Mouse (Mus musculus): ENCODE results near the gene Prdm12.
"Not testable (repeated sequence)": the region's sequence is repeated elsewhere in the genome, so short reads cannot be mapped to it uniquely, and the experiment has no call there.

Gene Prdm12

GRCm38 (mm10) chr2:31641929-31642328 is 2.1 kb downstream of the Prdm12 start:
- no peak for DNase-seq (ENCODE audit: low read depth, low spot score)

GRCm38 (mm10) chr2:31653971-31654853 is 14.4 kb downstream of the Prdm12 start:
- DNase-seq (ENCODE audit: low read depth, low spot score) = peak; percentile 46

GRCm38 (mm10) chr2:31654854-31655559 is 15.2 kb downstream of the Prdm12 start:
- DNase-seq (ENCODE audit: low read depth, low spot score) = peak; percentile 49

- no peak for DNase-seq (ENCODE audit: low read depth, low spot score)
These were observed 16.5 kb downstream of the Prdm12 start for GRCm38 (mm10) chr2:31656374-31656773.

GRCm38 (mm10) chr2:31662939-31663803 is 23.3 kb downstream of the Prdm12 start:
- no peak for DNase-seq (ENCODE audit: low read depth, low spot score)

- no peak for DNase-seq (ENCODE audit: low read depth, low spot score)
These were observed 24.0 kb downstream of the Prdm12 start for GRCm38 (mm10) chr2:31663804-31664180.

GRCm38 (mm10) chr2:31667332-31667731 is 27.5 kb downstream of the Prdm12 start:
- DNase-seq (ENCODE audit: low read depth, low spot score) = no peak

- peak; percentile 97 for DNase-seq (ENCODE audit: low read depth, low spot score)
These were observed 30.8 kb downstream of the Prdm12 start, which contains the start of gene Exosc2 for GRCm38 (mm10) chr2:31670551-31671035. Gene Exosc2, plus strand, starts transcription at chr2:31670715.

- DNase-seq (ENCODE audit: low read depth, low spot score) = no peak
These were observed 38.8 kb downstream of the Prdm12 start for GRCm38 (mm10) chr2:31678641-31679040.

- not testable (repeated sequence) for DNase-seq (ENCODE audit: low read depth, low spot score)
These were observed 41.3 kb downstream of the Prdm12 start for GRCm38 (mm10) chr2:31681051-31681707.

GRCm38 (mm10) chr2:31681731-31682235 is 41.9 kb downstream of the Prdm12 start:
- DNase-seq (ENCODE audit: low read depth, low spot score) = no peak

- DNase-seq (ENCODE audit: low read depth, low spot score) = peak; percentile 54
These were observed 43.8 kb downstream of the Prdm12 start for GRCm38 (mm10) chr2:31683666-31684065.

- DNase-seq (ENCODE audit: low read depth, low spot score) = peak; percentile 89
These were observed 48.5 kb downstream of the Prdm12 start, which contains the start of gene Abl1 for GRCm38 (mm10) chr2:31688074-31688925. Gene Abl1, plus strand, starts transcription at chr2:31688376.

GRCm38 (mm10) chr2:31689045-31689444 is 49.2 kb downstream of the Prdm12 start:
- DNase-seq (ENCODE audit: low read depth, low spot score) = no peak

GRCm38 (mm10) chr2:31690063-31690462 is 50.2 kb downstream of the Prdm12 start:
- no peak for DNase-seq (ENCODE audit: low read depth, low spot score)

- no peak for DNase-seq (ENCODE audit: low read depth, low spot score)
These were observed 58.4 kb downstream of the Prdm12 start for GRCm38 (mm10) chr2:31698209-31698608.

- DNase-seq (ENCODE audit: low read depth, low spot score) = no peak
These were observed 61.0 kb downstream of the Prdm12 start for GRCm38 (mm10) chr2:31700545-31701446.

GRCm38 (mm10) chr2:31703226-31703625 is 63.4 kb downstream of the Prdm12 start:
- DNase-seq (ENCODE audit: low read depth, low spot score) = no peak

Data from retina, postnatal 7 days (tissue).